In genomic region chr8:79028541-79029395, GRCm38 (mm10) we compare ENCODE assay signal across 8 mouse cellular contexts. TPM values are rescaled to one million over a fixed set of nuclear protein-coding genes. Genes with fewer than 3 reads are reported as not detected.
DNase-seq lines count a peak whose midpoint lies in the region; ATAC-seq and TF ChIP-seq lines count a peak whose summit lies in the region.

No protein-coding gene starts in this region.

- no peaks in the 10 kb centered on the region for H3K36me3 ChIP-seq in embryonic facial prominence, embryonic 13.5 days
- no peaks in the 10 kb centered on the region for H3K36me3 ChIP-seq in heart, embryonic 13.5 days
- no peaks in the 10 kb centered on the region for H3K36me3 ChIP-seq in kidney, postnatal 0 days (ENCODE audit: insufficient read depth, low read length)
- no peaks in the 10 kb centered on the region for H3K36me3 ChIP-seq in liver, embryonic 14.5 days (replicated peaks; ENCODE audit: control insufficient read depth, insufficient read depth, low read depth)
- H3K36me3 ChIP-seq in neural tube, embryonic 15.5 days: no peaks in the 10 kb centered on the region

- no peak for TF ChIP-seq CTCF in kidney, postnatal 0 days (IDR thresholded peaks at IDR 0.05; ENCODE audit: low read depth)
- no peak for TF ChIP-seq CTCF in liver, embryonic 14.5 days (IDR thresholded peaks at IDR 0.05; ENCODE audit: low read depth)

- DNase-seq in B cell, adult 2 months: peak; percentile 57 to 63
- peak; percentile 56 for DNase-seq in adrenal gland, postnatal 10 days
- DNase-seq in kidney, postnatal 0 days (ENCODE audit: low spot score): peak; percentile 82
- DNase-seq in liver, embryonic 14.5 days (ENCODE audit: low read depth in 3 of 3, low spot score in 3 of 3): peak in 1 of 3 experiments; percentile 2
- DNase-seq in thymus, postnatal 0 days (ENCODE audit: low spot score): peak; percentile 61

- H3K4me2 ChIP-seq in embryonic facial prominence, embryonic 13.5 days: peak overlapping the region; percentile 79
- peak overlapping the region; percentile 69 for H3K4me2 ChIP-seq in heart, embryonic 13.5 days
- H3K4me2 ChIP-seq in kidney, postnatal 0 days (ENCODE audit: low read length): peak overlapping the region; percentile 85
- peak overlapping the region; percentile 72 for H3K4me2 ChIP-seq in liver, embryonic 14.5 days (ENCODE audit: low read depth)
- peak overlapping the region; percentile 84 for H3K4me2 ChIP-seq in neural tube, embryonic 15.5 days

- no peaks in the 10 kb centered on the region for H3K27me3 ChIP-seq in embryonic facial prominence, embryonic 13.5 days
- H3K27me3 ChIP-seq in heart, embryonic 13.5 days (replicated peaks): no peaks in the 10 kb centered on the region
- H3K27me3 ChIP-seq in kidney, postnatal 0 days (ENCODE audit: insufficient read depth, low read length): no peaks in the 10 kb centered on the region
- H3K27me3 ChIP-seq in liver, embryonic 14.5 days (ENCODE audit: control insufficient read depth, insufficient read depth, low read length): peaks cover 46% of the 10 kb centered on the region
- no peaks in the 10 kb centered on the region for H3K27me3 ChIP-seq in neural tube, embryonic 15.5 days (replicated peaks)

- H3K4me3 ChIP-seq in embryonic facial prominence, embryonic 13.5 days: peak overlapping the region; percentile 87
- peak overlapping the region; percentile 92 for H3K4me3 ChIP-seq in heart, embryonic 13.5 days
- H3K4me3 ChIP-seq in kidney, postnatal 0 days (replicated peaks; ENCODE audit: low read depth, low read length): peak overlapping the region; percentile 87
- H3K4me3 ChIP-seq in liver, embryonic 14.5 days (ENCODE audit: insufficient read depth in 1 of 2, low read depth in 2 of 2, low read length in 2 of 2): peak overlapping the region; percentile 65 to 80
- peak overlapping the region; percentile 85 for H3K4me3 ChIP-seq in neural tube, embryonic 15.5 days (replicated peaks)

- no peaks in the 10 kb centered on the region for H3K9me3 ChIP-seq in embryonic facial prominence, embryonic 13.5 days
- 0 out of 2 replicates have a peak, but pooled peaks cover 2% of the 10 kb centered on the region for H3K9me3 ChIP-seq in heart, embryonic 13.5 days
- no peaks in the 10 kb centered on the region for H3K9me3 ChIP-seq in kidney, postnatal 0 days (replicated peaks; ENCODE audit: low read length)
- H3K9me3 ChIP-seq in liver, embryonic 14.5 days (ENCODE audit: control insufficient read depth, low read length): no peaks in the 10 kb centered on the region
- no peaks in the 10 kb centered on the region for H3K9me3 ChIP-seq in neural tube, embryonic 15.5 days (replicated peaks)

- TF ChIP-seq EP300 in liver, embryonic 14.5 days (IDR thresholded peaks at IDR 0.05; ENCODE audit: low read depth): no peak

- 1% methylated on average over 52 of the region's 56 CpGs for WGBS in embryonic facial prominence, embryonic 13.5 days
- 2% methylated on average over 52 of the region's 56 CpGs for WGBS in heart, embryonic 13.5 days
- WGBS in kidney, postnatal 0 days: under 1% methylated on average over 46 of the region's 56 CpGs
- 1% methylated on average over 54 of the region's 56 CpGs for WGBS in liver, embryonic 14.5 days (ENCODE audit: insufficient replicate concordance)
- under 1% methylated on average over 45 of the region's 56 CpGs for WGBS in neural tube, embryonic 15.5 days

- no peak; the same call in 1 of the 2 replicates for ATAC-seq in embryonic facial prominence, embryonic 13.5 days (ENCODE audit: insufficient number of reproducible peaks, insufficient read depth, low FRiP score, low TSS enrichment, low read depth)
- no peak; the same call in none of the 2 replicates for ATAC-seq in heart, embryonic 13.5 days (ENCODE audit: extremely low read depth, insufficient number of reproducible peaks, low FRiP score, low TSS enrichment)
- ATAC-seq in kidney, postnatal 0 days (replicated peaks; ENCODE audit: low FRiP score, low read depth): peak; percentile 27; the same call in 1 of the 2 replicates
- peak; percentile 25 for ATAC-seq in liver, embryonic 14.5 days (ENCODE audit: insufficient read depth)
- ATAC-seq in neural tube, embryonic 15.5 days (ENCODE audit: low FRiP score): peak; percentile 28

- peaks cover 29% of the 10 kb centered on the region for H3K4me1 ChIP-seq in embryonic facial prominence, embryonic 13.5 days
- H3K4me1 ChIP-seq in heart, embryonic 13.5 days: peaks cover 26% of the 10 kb centered on the region
- peaks cover 9% of the 10 kb centered on the region for H3K4me1 ChIP-seq in kidney, postnatal 0 days (replicated peaks; ENCODE audit: insufficient read depth, low read length)
- H3K4me1 ChIP-seq in liver, embryonic 14.5 days (replicated peaks; ENCODE audit: control insufficient read depth in 2 of 2, insufficient read depth in 2 of 2, low read length in 1 of 2): no peaks in the 10 kb centered on the region; a peak in 1 of 4 replicates
- peaks cover 36% of the 10 kb centered on the region for H3K4me1 ChIP-seq in neural tube, embryonic 15.5 days

- peak overlapping the region; percentile 98 for H3K9ac ChIP-seq in embryonic facial prominence, embryonic 13.5 days
- H3K9ac ChIP-seq in heart, embryonic 13.5 days: peak overlapping the region; percentile 100
- peak overlapping the region; percentile 98 for H3K9ac ChIP-seq in kidney, postnatal 0 days (ENCODE audit: low read depth, low read length)
- H3K9ac ChIP-seq in liver, embryonic 14.5 days (replicated peaks): peak overlapping the region; percentile 52
- peak overlapping the region; percentile 96 for H3K9ac ChIP-seq in neural tube, embryonic 15.5 days (replicated peaks)

- H3K27ac ChIP-seq in embryonic facial prominence, embryonic 13.5 days: peak overlapping the region; percentile 100
- peak overlapping the region; percentile 100 for H3K27ac ChIP-seq in heart, embryonic 13.5 days (replicated peaks)
- H3K27ac ChIP-seq in kidney, postnatal 0 days: peak overlapping the region; percentile 99
- no peak overlapping the region for H3K27ac ChIP-seq in liver, embryonic 14.5 days
- H3K27ac ChIP-seq in neural tube, embryonic 15.5 days (replicated peaks): peak overlapping the region; percentile 99

RNA-seq across cellular contexts. Expression of gene Zfp827, which starts 0.5 kb away (rescaled TPM):
- 10 to 100 TPM; 13.1 to 22.4 TPM for total RNA-seq in adrenal gland, postnatal 10 days (2021)
- polyA plus RNA-seq in embryonic facial prominence, embryonic 13.5 days (2015; fragmentation: Nextera tagmentation; extraction: Ambion mirVana): 12.0 and 13.7 TPM in 2 replicates
- 7.4 and 7.6 TPM in 2 replicates for polyA plus RNA-seq in heart, embryonic 13.5 days (2015; fragmentation: Nextera tagmentation; extraction: Ambion mirVana)
- polyA plus RNA-seq in kidney, postnatal 0 days (2015; fragmentation: Nextera tagmentation; extraction: Ambion mirVana): 4.5 and 5.5 TPM in 2 replicates
- 0.93 and 1.1 TPM in 2 replicates for polyA plus RNA-seq in liver, embryonic 14.5 days (2012; rRNA removed)
- 0.34 and 0.63 TPM in 2 replicates for polyA plus RNA-seq in liver, embryonic 14.5 days (2014; fragmentation: Nextera tagmentation; extraction: Ambion mirVana)
- 10.1 and 10.4 TPM in 2 replicates for polyA plus RNA-seq in neural tube, embryonic 15.5 days (2015; fragmentation: Nextera tagmentation; extraction: Ambion mirVana)
- 1.7 and 2.0 TPM in 2 replicates for polyA plus RNA-seq in thymus, postnatal 0 days (2015; fragmentation: Nextera tagmentation; extraction: Ambion mirVana)

Comparison
In these comparisons a context has a peak if more than half of its experiments do, and no peak if none do; other contexts are left out.
1. ATAC-seq: peak in kidney, postnatal 0 days (single experiment), liver, embryonic 14.5 days (single experiment) and neural tube, embryonic 15.5 days (single experiment); none in embryonic facial prominence, embryonic 13.5 days (single experiment) and heart, embryonic 13.5 days (single experiment).
2. Peak in every context shown above with its lines, with median percentiles within 50 percentile points of each other: H3K4me2 ChIP-seq, H3K4me3 ChIP-seq and H3K9ac ChIP-seq.